Mouse (Mus musculus) megakaryocyte progenitor cell, adult 5-6 weeks (primary cell): ENCODE results near the gene Slc39a11. TPM values are rescaled to one million over a fixed set of nuclear protein-coding genes. Genes with fewer than 3 reads are reported as not detected.

Source experiments
- ATAC-seq: replicated peaks from 2 replicates; pipeline ENCODE4 v1.8.0; 2016; ENCODE audit warnings: mild to moderate bottlenecking, moderate TSS enrichment, inconsistent platforms; ENCODE audit not compliant: poor library complexity
- total RNA-seq, 2 experiments: library from RNA; stranded (forward) in 1 of 2; stranded (reverse) in 1 of 2; fragments of 157-497, 149-512 nt in 1 of 2; fragments of 200-1000 nt in 1 of 2; gene quantifications; 2 replicates each; pipeline versions ENCODE4 v1.2.3 to v1.2.4; 2015 to 2017

The Slc39a11 gene
- total RNA-seq, 2 experiments from 2014 or later: 25.6 to 30.9 TPM

DNA sequence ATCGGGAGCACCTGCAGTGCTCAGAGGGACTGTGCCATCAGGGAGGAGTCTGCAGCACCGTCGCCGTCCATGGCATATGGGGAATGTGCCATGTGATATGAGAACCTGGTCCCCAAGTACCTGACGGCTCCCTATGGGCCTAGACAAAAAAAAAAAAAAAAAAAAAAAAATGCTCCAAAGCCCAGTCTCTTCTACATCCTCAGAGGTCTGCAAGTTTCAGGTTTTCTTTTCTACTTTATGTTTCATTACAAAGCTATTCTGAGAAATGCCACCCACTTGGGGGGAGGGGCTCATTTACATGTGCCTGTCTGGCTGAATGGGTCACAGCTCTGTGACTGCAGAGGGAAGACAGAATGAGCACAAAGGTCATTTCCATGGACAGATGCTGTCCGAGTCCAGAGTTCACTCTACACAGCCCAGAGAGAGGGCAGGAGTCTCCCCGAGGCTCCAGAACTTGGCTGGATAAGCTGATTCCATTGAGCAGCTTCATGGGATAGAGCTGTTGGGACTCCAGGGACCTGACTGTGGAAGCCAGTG lies 175.8 kb downstream of the Slc39a11 start:
- no peak for ATAC-seq

DNA sequence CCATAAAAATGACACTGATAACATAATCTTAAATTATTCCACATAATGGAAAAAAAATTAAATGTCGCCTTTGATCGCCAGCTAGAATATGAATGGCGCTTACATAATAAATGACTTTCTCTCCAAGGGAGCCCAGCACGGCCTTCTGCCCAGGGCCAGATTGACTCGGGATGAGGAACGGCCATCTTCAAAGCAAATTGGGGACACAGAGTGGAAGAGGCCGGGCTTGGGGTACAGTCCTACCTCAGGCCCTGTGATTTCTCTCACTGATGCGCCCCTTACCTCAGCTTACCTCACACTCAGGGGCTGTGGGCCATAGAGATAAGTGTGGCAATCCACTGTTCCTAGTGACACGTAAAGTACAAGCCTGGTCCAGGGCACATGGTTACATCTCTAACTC lies 177.9 kb downstream of the Slc39a11 start:
- ATAC-seq: no peak

DNA sequence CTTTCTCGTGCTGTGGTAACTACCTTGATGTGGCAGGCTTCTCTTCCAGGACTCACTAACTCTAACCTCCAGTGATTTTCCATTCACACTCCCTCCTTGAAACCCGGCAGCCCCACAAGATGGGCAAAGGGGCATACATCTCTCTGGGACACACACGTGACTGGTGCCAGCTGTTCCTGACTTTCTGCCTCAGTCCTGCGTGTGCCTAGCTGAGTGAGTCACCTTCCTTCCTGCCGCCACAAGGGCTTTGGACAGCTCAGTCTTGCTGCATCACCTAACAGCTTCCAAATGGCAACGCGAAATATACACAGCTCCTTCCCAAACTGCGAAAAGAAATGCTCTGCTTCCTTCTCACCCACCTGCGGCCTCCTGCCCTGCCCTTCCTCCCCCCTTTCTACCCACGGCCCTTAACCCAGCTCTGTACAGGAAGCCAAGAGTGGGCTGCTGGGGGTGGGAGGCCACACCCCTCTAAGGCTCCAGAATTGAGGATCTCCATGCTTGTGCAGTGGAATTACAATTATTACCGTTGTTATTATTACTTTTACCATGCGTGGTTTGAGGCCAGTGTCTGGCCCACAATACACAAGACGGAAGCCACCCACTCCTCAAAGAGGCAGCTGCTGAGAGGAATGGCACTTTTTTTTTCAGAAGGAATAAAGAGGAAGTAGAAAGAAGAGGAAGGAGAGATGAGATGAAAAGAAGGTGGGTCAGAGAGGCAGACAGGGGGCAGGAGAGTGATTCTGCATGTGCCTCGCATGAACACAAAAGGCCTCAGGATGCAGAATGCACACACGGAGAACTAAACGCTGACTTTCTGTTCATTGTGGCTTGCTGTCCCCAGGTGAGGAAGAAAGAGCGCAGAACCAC lies 179.7 kb downstream of the Slc39a11 start:
- ATAC-seq: peak; percentile 74

DNA sequence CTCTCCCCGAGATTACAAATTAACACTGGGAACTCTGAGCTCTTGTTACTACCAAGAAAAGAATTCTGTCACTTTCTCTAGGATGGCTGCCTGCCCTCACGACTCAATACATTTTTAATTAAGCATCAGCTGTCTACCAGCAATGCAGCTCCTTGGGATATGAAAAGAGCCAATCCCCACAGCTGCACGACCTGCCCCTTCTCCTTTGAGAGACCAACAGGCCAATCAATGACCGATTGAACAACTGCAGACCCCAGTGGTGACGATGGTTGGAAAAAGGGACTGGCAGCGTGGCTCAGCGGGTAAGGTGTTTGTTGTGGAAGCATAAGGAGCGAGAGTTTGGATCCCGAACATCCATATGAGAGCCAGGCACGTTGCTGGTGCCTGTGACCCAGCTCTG lies 181.9 kb downstream of the Slc39a11 start:
- ATAC-seq: no peak

DNA sequence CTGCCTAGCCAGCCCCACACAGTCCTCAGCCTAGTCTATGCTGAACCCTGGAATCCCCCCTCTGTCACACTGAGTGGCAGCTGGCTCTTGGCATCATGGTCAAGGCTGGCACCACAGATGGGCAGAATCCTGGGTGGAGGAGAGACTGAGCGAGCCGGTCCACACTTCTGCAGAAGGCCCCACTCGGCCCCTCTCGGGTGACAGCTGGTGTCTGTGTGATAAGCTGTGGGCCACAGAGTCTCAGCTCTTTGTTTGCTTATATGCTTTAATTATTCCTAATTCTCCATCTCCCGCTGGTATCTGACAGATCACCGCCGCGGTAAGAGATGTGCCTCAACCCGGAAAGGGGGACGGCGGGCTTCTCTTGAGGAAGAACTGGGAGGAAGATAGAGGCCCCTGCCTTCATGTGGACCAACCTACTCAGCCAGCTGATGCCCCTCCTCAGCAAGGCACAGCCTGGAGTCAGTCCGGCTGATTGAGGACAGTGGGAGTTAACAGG lies 182.5 kb downstream of the Slc39a11 start:
- ATAC-seq: no peak

DNA sequence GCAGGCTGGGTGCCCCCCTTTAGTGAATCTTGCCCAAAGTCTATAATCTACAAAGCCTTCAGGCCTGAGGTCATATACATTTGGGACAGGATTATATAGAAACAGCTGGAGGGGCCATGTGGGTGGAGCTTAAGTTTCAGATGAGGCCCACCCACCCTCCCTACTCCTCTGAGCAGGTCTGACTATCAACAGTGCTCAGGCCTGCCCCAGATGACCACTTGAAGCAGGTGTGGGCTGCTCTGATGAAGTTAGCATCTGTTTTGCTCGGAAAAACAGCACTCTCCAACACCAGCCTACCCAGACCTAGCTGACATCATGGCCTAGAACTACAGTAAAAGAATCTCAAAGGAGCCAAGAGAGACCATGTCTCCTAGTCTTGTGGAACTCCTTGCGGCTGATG lies 189.8 kb downstream of the Slc39a11 start:
- ATAC-seq: no peak

DNA sequence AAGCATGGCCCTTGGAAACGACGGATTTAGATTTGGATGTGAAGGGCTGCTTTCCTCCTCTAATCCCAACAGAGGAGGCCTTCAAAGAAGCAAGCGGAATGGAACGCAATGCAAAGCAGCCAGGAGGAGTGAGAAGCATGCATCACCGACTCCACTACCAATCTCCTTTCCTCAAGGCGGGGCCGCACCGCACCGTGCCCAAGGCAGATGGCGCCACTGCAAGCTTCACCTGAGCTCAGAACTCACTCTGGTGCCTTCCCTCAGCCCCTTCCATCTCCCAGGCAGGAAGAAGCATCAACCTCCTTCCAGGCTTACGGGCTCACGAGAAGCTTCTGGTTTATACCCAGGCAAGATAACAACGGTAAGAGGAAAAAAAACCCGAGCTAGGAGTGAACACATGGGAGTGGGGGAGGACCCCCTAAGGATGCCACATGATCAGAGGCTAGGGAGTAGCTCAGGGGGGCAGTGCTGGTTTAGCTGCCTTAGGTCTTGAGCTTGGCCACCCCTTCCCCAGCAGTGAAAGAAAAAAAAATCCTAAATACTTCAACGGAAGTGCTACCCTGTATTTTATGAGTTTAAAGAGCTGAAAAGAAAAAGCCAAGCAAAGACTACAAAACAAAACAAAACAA lies 191.2 kb downstream of the Slc39a11 start:
- ATAC-seq: peak; percentile 52; the same call in 1 of the 2 replicates

DNA sequence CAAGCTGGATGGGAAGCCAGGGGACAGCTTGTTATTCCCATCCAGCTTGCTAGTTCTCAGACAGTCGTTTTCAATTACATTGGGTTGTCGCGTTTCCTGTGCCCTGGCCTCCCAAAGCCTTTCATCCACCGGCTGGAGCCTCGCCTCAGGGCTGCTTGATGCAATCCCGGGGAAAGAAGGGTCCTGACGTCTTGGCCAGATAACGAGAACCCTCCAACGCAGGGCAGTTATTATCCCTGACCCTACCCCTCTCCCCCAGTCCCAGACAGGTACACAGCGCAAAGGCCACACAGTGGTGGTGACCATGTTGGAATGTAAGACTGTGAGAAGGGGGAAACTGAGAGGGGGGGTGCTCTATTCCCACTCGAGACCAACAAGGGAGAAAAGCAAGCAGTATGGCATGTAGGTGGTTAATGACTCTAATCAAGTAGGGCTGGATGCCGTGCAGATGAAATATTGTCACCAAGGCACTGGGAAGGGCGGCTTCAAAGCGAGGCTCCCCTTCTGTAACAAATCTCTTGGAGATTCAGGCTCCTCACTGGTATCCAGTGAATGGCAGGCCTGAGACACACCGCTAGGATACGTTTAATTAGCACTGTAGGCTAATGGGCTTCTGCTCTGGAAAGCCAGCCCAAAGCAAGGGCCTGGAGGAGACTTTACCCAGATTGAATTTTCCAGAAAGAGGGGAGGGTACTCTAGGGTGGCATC lies 196.9 kb downstream of the Slc39a11 start:
- ATAC-seq: no peak

DNA sequence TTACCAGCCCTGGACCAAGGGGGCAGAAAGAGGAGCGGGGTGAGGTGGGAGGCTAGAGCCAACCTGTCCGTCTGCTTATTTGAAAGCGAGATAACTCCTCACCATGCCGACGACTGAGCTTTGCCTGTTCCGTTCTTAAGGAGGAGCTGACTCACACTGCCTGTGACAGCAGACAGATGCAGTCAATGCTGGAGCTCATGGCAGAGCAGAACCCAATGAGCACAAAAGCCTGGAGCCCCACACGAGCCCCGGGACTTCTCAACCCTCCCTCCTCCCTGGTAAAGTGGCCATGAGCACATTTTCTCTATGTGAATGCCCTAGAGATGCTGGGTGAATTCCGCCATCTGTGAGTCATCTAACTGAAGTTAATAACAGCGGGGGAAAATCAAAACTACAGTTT lies 198.6 kb downstream of the Slc39a11 start:
- ATAC-seq: no peak

DNA sequence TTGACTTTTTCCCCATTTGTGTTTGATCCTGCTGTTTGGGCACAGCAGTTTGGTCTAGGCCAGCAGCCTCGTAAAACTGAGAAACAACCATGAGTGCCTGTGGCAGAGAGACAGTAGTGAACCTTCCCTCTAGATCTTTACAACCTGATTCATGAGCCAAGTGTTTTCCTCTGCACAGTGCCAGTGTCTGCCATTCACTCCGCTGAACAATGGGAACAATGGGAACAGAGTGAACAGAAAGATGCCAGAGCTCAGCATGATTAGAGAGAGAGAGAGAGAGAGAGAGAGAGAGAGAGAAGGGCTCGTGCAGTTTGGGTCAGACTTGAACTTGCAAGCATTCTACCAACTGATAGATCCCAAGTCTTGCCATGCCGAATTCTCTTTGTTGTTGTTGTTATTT lies 199.2 kb downstream of the Slc39a11 start:
- ATAC-seq: no peak

DNA sequence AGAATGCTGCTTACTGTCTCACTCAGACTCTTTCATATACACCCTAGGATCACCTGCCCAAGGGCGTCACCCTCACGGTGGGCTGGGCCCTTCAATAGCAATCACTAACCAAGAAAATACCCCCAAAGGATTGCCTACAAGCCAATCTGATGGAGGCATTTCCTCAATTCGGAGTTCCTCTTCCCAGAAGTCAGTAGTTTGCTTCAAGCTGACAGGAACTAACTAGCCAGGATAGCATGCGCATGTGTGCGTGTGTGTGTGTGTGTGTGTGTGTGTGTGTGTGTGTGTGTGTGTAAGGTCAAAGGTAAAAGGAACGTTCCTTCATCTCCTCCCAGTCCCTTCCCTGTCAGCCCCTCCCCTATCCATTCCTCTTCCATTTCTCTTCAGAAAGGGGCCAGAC lies 199.9 kb downstream of the Slc39a11 start:
- ATAC-seq: peak; percentile 52

DNA sequence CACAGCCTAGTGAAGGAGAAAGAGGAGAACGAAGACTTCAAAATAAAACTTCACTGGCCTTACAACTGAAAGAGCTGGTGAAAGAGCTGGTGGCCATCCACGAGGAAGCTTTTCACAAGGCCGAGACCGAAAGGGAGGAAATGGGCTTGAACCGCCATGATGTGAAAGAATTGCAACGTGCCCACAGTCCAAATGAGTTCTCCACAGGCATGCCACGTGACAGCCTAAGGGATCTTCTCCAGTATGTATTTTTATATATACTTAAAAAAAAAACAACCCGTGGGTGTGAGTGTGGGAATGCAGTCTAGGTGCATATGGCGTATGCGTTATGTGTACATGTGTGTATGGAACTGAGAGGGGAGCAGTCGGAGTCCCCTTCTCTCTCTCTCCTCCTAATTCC lies 207.8 kb downstream of the Slc39a11 start:
- ATAC-seq: no peak

DNA sequence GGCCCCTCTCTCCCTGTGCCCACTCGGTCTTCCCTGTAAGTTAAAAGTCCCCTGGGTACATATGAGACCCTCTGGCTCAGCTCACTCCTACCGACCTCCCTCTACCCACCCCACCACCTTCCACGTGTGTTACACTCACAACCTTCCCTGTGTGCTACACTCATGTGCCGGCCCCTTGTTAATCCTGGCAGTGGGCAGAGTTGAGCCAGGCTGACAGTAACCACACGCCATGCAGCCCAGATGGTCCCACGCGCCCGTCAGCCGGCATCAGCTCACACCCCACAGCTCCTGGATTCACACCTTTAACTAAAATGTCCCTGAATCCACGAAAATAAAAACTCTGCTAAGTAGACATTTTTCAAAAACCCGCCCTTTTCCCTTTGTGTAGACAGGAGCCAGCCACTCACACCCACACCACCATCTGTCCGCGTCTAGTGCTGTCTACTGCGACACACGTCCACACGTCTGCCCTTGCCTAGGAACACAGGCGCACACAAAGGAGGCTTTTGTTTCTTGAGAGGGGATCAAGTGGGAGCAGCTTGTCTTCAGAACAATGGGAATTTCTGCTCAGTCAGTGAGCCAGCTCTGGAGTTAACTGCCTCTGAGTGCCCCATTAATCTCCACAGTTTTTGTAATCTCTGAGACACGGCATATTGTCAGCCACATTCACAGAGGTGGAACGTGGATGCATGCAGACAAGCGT lies 210.4 kb downstream of the Slc39a11 start:
- no peak for ATAC-seq

DNA sequence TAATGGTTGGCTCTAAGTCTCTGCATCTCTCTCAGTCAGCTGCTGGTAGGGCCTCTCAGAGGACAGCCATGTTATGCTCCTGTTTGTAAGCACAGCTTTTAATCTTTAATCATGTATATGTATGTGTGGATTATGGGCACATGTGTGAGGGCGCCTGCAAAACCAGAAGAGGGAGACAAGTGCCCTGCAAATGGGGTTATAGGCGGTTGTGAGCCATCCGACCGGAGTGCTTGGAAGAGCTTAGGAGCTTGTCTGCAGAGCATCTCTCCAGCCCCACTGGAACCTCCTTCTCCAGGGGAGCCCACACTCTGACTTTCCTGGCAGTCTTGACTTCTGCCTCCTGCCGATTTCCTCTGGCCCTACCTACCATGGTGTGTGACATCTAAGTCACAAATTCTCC lies 211.0 kb downstream of the Slc39a11 start:
- no peak for ATAC-seq

DNA sequence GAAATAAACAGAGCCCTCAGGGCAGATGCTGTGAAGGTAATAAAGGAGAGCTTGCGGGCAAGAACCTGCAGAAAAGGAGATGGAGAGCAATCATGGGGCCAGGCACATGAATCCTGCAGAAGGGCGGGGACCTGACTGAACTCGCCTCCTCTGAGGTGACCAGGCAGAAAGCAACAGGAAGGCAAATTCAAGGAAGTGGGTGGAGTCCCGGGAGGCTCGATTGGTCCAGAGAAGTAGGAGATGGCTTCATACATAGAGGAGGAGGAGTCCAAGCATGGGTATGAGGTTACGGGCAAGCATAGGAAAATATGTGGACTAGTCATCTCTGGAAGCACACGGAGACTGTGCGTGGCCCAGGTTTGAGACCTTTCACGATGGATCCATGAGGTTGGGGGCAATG lies 212.5 kb downstream of the Slc39a11 start:
- ATAC-seq: peak; percentile 77

DNA sequence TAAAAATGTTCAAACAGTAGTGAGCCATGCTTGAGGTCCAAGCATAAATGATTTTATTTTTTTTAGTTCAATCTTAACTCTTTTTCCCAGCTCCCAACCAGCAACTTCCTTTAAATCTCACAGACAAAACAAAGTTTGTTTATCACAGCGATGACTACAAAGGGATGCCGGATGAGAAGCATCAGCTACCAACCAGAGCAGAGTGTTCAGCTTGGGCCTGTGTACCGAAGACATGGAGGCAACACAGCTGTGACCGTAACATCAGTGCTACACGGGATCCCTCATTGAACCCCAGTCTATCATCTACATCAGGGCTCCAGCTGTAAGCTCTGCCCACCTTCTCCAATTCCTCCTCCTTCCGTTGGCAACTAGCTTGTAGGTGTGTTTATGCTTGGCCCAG lies 213.6 kb downstream of the Slc39a11 start:
- no peak for ATAC-seq

DNA sequence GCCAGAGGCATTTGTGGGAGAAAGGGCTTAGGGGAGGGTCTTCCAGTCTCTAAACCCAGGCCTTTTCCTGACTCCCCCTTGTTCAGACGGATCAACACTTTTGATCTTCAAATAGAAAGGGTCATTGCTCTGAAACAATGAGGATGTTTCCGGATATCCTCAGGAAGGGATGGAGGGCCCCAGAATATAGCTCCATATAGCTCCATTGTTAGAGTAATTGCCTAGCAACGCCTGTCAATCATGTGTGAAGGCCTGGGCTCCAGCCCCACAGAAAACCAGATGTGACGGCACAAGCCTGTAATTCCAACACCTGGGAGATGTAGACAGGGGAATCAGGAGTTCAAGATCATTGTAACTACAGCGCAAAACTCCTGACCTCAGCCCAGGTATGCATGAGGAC lies 214.2 kb downstream of the Slc39a11 start:
- no peak for ATAC-seq

DNA sequence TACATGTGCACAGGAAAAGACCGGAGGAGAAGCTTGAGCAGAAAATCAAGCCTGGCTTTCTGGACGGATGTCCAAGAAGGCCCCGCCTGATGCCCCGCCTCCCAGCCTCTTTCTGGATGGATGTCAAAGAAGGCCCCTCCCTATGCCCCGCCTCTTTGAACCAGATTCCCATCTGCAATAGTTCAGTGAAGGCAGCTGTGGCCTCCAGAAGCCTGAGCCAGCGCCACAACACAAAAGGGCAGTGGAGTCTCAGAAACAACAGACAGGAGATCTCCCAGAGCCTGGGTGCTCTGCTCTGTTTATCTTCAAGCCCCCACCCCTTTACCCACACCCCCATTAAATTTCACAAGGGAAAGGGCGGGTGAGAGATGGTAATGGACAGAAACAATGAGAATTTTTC lies 218.7 kb downstream of the Slc39a11 start:
- ATAC-seq: no peak

DNA sequence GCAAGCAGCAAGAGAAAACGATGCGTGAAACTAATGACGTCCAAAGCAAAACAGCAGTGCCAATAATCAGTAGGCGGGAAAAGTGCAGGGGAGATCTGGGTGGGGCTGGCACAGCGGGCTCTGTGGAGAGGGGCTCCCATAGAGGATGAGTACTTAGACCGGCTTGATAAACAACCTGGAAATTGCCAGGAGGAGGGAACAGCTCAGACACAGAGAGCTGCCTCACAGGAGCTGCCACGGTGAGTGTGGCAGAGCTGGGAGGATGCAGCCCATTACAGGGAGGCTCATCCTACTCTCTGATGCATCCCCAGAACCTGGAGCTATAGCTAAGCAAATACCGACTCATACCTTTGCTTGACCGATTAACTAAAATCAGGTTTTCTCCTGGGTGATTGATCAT lies 224.0 kb downstream of the Slc39a11 start:
- no peak for ATAC-seq

DNA sequence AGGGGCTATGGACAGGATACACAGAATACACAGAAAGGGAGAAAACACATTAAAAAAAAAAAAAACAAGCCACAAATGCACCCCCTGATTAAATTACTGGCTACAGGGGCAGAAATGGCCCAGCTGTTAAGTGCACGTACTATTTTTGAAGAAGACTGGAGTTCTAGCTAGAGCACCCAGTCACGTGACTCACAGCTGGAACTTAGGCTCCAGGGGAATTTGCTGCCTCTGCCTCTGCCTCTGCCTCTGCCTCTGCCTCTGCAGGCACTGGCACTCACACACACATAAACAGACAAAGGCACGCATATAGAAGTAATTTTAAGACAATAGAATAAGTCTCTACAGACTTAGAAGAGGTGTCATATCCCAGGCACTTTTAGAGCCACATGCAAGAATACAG lies 224.4 kb downstream of the Slc39a11 start:
- no peak for ATAC-seq

DNA sequence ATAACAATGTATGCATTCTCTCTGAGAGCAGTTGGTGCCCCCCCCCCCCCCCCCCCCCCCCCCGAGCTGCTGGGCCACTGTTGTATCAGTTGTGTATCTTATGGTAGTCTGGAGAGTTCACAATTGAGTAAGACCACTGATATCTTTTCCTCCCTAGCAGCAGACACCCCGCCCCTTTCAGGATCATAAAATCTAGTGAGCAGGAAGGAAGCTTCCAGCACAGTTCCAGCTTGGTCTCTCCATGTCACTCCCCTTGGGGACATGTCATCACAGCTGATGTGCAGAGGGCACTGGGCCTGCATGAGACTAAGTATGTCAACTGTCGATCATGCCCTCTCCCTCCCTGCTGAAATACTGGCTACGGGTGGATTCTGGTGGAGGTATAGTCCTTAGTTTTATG lies 225.1 kb downstream of the Slc39a11 start:
- no peak for ATAC-seq
